Mouse (Mus musculus) C2C12 (cell line): ENCODE data around the gene Atp1a1.

ENCODE experiments used
- FOSL1 ChIP-seq: IDR thresholded peaks from one replicate; pipeline ENCODE4 v1.8.0; 2011; ENCODE audit warnings: mild to moderate bottlenecking, low read length; ENCODE audit not compliant: poor library complexity, insufficient read depth, severe bottlenecking
- MAX ChIP-seq: IDR thresholded peaks from one replicate; pipeline ENCODE4 v1.6.1; 2011; ENCODE audit warnings: mild to moderate bottlenecking, control low read depth
- MYOG ChIP-seq: IDR thresholded peaks from one replicate; pipeline ENCODE4 v1.6.1; 2011; ENCODE audit not compliant: control insufficient read depth, insufficient read length; ENCODE audit errors: extremely low read depth
- USF1 ChIP-seq: IDR thresholded peaks from one replicate; pipeline ENCODE4 v1.6.1; 2011; ENCODE audit warnings: low read depth, mild to moderate bottlenecking, control low read depth, moderate library complexity

- no peak for TF ChIP-seq MYOG
- no peak for TF ChIP-seq FOSL1
- TF ChIP-seq MAX, result no peak
- TF ChIP-seq USF1, result no peak
Observed at GRCm38 (mm10) chr3:101574463-101575193, 29.9 kb downstream of the Atp1a1 start.
